Mouse (Mus musculus) retina, adult 2 months (tissue): Measurements from ENCODE around the gene Mrpl58.
A peak's percentile ranks its signal among the peaks of the same experiment; 100 is the strongest.
"Not testable (repeated sequence)": the region's sequence is repeated elsewhere in the genome, so short reads cannot be mapped to it uniquely, and the experiment has no call there.

Experiments used
- DNase-seq: peaks from one replicate; pipeline ENCODE4 v3.0.0-alpha.2; 2012; ENCODE audit warnings: low read depth, low spot score

Mrpl58 gene

GRCm38 (mm10) chr11:115424666-115425065 lies 21.1 kb downstream of the Mrpl58 start:
- DNase-seq, result no peak

GRCm38 (mm10) chr11:115425671-115426070 lies 22.1 kb downstream of the Mrpl58 start:
- no peak for DNase-seq

GRCm38 (mm10) chr11:115427482-115428331 lies 24.2 kb downstream of the Mrpl58 start:
- DNase-seq, result peak; percentile 53

GRCm38 (mm10) chr11:115429307-115429706 lies 25.8 kb downstream of the Mrpl58 start:
- DNase-seq, result no peak

- no peak for DNase-seq
Observed at GRCm38 (mm10) chr11:115430561-115430960, 27.0 kb downstream of the Mrpl58 start.

GRCm38 (mm10) chr11:115432814-115433213 lies 29.3 kb downstream of the Mrpl58 start:
- DNase-seq, result no peak

GRCm38 (mm10) chr11:115433342-115433741 lies 29.8 kb downstream of the Mrpl58 start:
- DNase-seq, result no peak

GRCm38 (mm10) chr11:115435596-115436337 lies 32.2 kb downstream of the Mrpl58 start:
- no peak for DNase-seq

- no peak for DNase-seq
Observed at GRCm38 (mm10) chr11:115437571-115438122, 34.1 kb downstream of the Mrpl58 start.

GRCm38 (mm10) chr11:115439326-115439725 lies 35.8 kb downstream of the Mrpl58 start:
- no peak for DNase-seq

GRCm38 (mm10) chr11:115439906-115440595 lies 36.5 kb downstream of the Mrpl58 start, which contains the start of gene Trim80:
Gene Trim80, plus strand, starts transcription at chr11:115440545.
- no peak for DNase-seq

GRCm38 (mm10) chr11:115441417-115441816 lies 37.9 kb downstream of the Mrpl58 start:
- DNase-seq, result no peak

GRCm38 (mm10) chr11:115446906-115447305 lies 43.4 kb downstream of the Mrpl58 start:
- DNase-seq, result no peak

- DNase-seq, result no peak
Observed at GRCm38 (mm10) chr11:115447321-115447885, 43.9 kb downstream of the Mrpl58 start.

GRCm38 (mm10) chr11:115448075-115448474 lies 44.5 kb downstream of the Mrpl58 start:
- no peak for DNase-seq

GRCm38 (mm10) chr11:115448998-115449397 lies 45.4 kb downstream of the Mrpl58 start:
- DNase-seq, result no peak

- no peak for DNase-seq
Observed at GRCm38 (mm10) chr11:115450176-115450575, 46.6 kb downstream of the Mrpl58 start.

GRCm38 (mm10) chr11:115451781-115452241 lies 48.3 kb downstream of the Mrpl58 start:
- no peak for DNase-seq

GRCm38 (mm10) chr11:115452281-115452860 lies 48.8 kb downstream of the Mrpl58 start:
- peak; percentile 66 for DNase-seq

- no peak for DNase-seq
Observed at GRCm38 (mm10) chr11:115453306-115453705, 49.8 kb downstream of the Mrpl58 start.

GRCm38 (mm10) chr11:115454822-115455221 lies 51.3 kb downstream of the Mrpl58 start:
- DNase-seq, result not testable (repeated sequence)
